ENCODE assay signal across 8 mouse cellular contexts in genomic region chr14:20929814-20930434, GRCm38 (mm10). TPM values are rescaled to one million over a fixed set of nuclear protein-coding genes. Genes with fewer than 3 reads are reported as not detected.
DNase-seq lines count a peak whose midpoint lies in the region; ATAC-seq and TF ChIP-seq lines count a peak whose summit lies in the region.

No protein-coding gene starts in this region.

- H3K27ac ChIP-seq in gastrocnemius, adult 2 months: peak overlapping the region; percentile 92
- H3K27ac ChIP-seq in ES-Bruce4 (ENCODE audit: insufficient read depth, low read length): no peak overlapping the region
- peak overlapping the region; percentile 94 for H3K27ac ChIP-seq in embryonic facial prominence, embryonic 10.5 days (replicated peaks)
- H3K27ac ChIP-seq in heart, embryonic 14.5 days (replicated peaks in 1 of 2; ENCODE audit: control insufficient read depth in 1 of 2, insufficient read depth in 1 of 2, low read depth in 2 of 2, low read length in 2 of 2): peak overlapping the region; percentile 90 to 94

- peak overlapping the region; percentile 75 for H3K9ac ChIP-seq in ES-Bruce4 (ENCODE audit: low read depth, poor library complexity, severe bottlenecking)
- H3K9ac ChIP-seq in heart, embryonic 14.5 days (ENCODE audit: low read length): peak overlapping the region; percentile 93

- peak overlapping the region; percentile 83 for H3K4me2 ChIP-seq in heart, embryonic 14.5 days (ENCODE audit: low read length)

- no peak for TF ChIP-seq EP300 in ES-Bruce4 (IDR thresholded peaks at IDR 0.05; ENCODE audit: insufficient read depth, low read depth, low read length)

- no peak for TF ChIP-seq POLR2A in ES-Bruce4 (IDR thresholded peaks at IDR 0.05; ENCODE audit: insufficient read depth, low read length)

- TF ChIP-seq CTCF in gastrocnemius, adult 2 months (IDR thresholded peaks at IDR 0.05): no peak
- no peak for TF ChIP-seq CTCF in ES-Bruce4 (IDR thresholded peaks at IDR 0.05; ENCODE audit: low read depth, low read length)

- ATAC-seq in heart, embryonic 14.5 days (ENCODE audit: insufficient number of reproducible peaks, insufficient read depth, low FRiP score, low read depth): 0 out of 2 replicates have a peak, but pooled peaks have one; percentile 1

- no peaks in the 10 kb centered on the region for H3K27me3 ChIP-seq in ES-Bruce4 (ENCODE audit: control insufficient read depth, insufficient read depth, low read length, poor library complexity, severe bottlenecking)
- H3K27me3 ChIP-seq in embryonic facial prominence, embryonic 10.5 days (replicated peaks; ENCODE audit: low read depth, poor library complexity, severe bottlenecking): no peaks in the 10 kb centered on the region
- no peaks in the 10 kb centered on the region for H3K27me3 ChIP-seq in heart, embryonic 14.5 days (ENCODE audit: control insufficient read depth, insufficient read depth, low read length)

- peak overlapping the region; percentile 85 for H3K4me3 ChIP-seq in gastrocnemius, adult 2 months
- peak overlapping the region; percentile 94 for H3K4me3 ChIP-seq in ES-Bruce4 (ENCODE audit: low read depth, low read length)
- H3K4me3 ChIP-seq in embryonic facial prominence, embryonic 10.5 days: peak overlapping the region; percentile 87
- peak overlapping the region; percentile 69 to 88 for H3K4me3 ChIP-seq in heart, embryonic 14.5 days (ENCODE audit: control insufficient read depth in 1 of 2, insufficient read depth in 1 of 2, low read depth in 1 of 2, low read length in 2 of 2)

- no peaks in the 10 kb centered on the region for H3K36me3 ChIP-seq in ES-Bruce4 (ENCODE audit: control insufficient read depth, insufficient read depth, low read length, poor library complexity, severe bottlenecking)
- H3K36me3 ChIP-seq in embryonic facial prominence, embryonic 10.5 days (replicated peaks): no peaks in the 10 kb centered on the region
- H3K36me3 ChIP-seq in heart, embryonic 14.5 days (ENCODE audit: control insufficient read depth, insufficient read depth, low read length): no peaks in the 10 kb centered on the region

- intact Hi-C loops in gastrocnemius, adult 2 months (cut with DNase I): loop anchor here (2.0 to 5.0 kb wide), 2 partner anchors 37 to 63 kb away; no protein-coding TSS in a partner anchor

- no peaks in the 10 kb centered on the region for H3K4me1 ChIP-seq in ES-Bruce4 (ENCODE audit: control insufficient read depth, insufficient read depth, low read length)
- H3K4me1 ChIP-seq in embryonic facial prominence, embryonic 10.5 days: peaks cover 19% of the 10 kb centered on the region
- peaks cover 0 to 27% of the 10 kb centered on the region in 2 experiments; a peak in 2 of 4 replicates for H3K4me1 ChIP-seq in heart, embryonic 14.5 days (ENCODE audit: control insufficient read depth in 2 of 2, insufficient read depth in 2 of 2, low read length in 2 of 2)

- H3K9me3 ChIP-seq in ES-Bruce4 (replicated peaks; ENCODE audit: control insufficient read depth, insufficient read depth, low read length, poor library complexity, severe bottlenecking): no peaks in the 10 kb centered on the region
- H3K9me3 ChIP-seq in embryonic facial prominence, embryonic 10.5 days: no peaks in the 10 kb centered on the region
- no peaks in the 10 kb centered on the region for H3K9me3 ChIP-seq in heart, embryonic 14.5 days (ENCODE audit: control insufficient read depth, low read length)

- DNase-seq in gastrocnemius, adult 2 months: peak; percentile 33
- no peak for DNase-seq in gastrocnemius, postnatal 10 days
- DNase-seq in embryonic facial prominence, embryonic 10.5 days (ENCODE audit: low spot score): peak; percentile 34
- peak; percentile 28 to 56 for DNase-seq in kidney, postnatal 36 days
- peak; percentile 71 for DNase-seq in lung, postnatal 36 days
- peak; percentile 20 for DNase-seq in skeletal muscle tissue, adult 2 months (ENCODE audit: low read depth, low spot score)

- 3% methylated on average over 19 of the region's 19 CpGs for WGBS in embryonic facial prominence, embryonic 10.5 days
- under 1% methylated on average over 19 of the region's 19 CpGs for WGBS in heart, embryonic 14.5 days

RNA-seq across cellular contexts. Expression of gene Vcl, which starts 0.7 kb away (rescaled TPM):
- 10 to 100 TPM; 60.0 to 79.2 TPM for total RNA-seq in gastrocnemius, adult 2 months (2021)
- total RNA-seq in gastrocnemius, postnatal 10 days (2021): 100 to 1,000 TPM; 115 to 126 TPM
- polyA plus RNA-seq in ES-Bruce4 (2011; ENCODE audit: insufficient read depth, insufficient read length, low read depth, missing spikeins): 123 and 124 TPM in 2 replicates
- polyA plus RNA-seq in embryonic facial prominence, embryonic 10.5 days (2016; fragmentation: Nextera tagmentation; extraction: Ambion mirVana): 36.4 and 37.9 TPM in 2 replicates
- polyA plus RNA-seq in heart, embryonic 14.5 days (2014; fragmentation: Nextera tagmentation; extraction: Ambion mirVana): 100.0 and 113 TPM in 2 replicates
